Mouse (Mus musculus): ENCODE results near the gene Nudt4. TPM values are rescaled to one million over a fixed set of nuclear protein-coding genes. Genes with fewer than 3 reads are reported as not detected.

Nudt4 gene
- total RNA-seq, 1 experiment: 92.4 TPM

DNA sequence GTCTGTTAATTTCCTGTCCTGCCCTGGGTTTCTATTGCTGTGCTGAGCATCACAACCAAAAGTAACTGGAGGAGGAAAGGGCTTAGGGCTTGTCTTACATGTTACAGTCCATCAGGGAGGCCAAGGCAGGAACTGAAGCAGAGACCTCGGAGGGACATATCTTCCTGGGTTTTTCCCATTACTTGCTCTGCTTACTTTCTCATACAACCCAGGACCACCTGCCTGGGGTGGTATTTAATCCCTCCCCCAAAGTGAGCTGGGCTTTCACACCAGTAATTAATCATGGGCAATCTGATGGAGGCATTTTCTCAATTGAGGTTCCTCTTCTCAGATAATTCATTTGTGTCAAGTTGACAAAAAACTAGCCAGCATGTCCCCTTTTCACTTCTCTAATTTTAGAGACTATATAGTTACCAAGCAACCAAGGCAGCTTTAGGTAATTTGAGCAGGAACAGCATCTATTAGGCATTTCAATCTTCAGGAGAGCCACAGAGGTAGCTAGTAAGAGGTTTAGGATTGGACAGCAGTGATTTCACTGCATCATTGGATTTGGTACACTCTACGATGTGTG is 33.3 kb downstream of the Nudt4 start:
- no peak for TF ChIP-seq ZNF384 (IDR thresholded peaks at IDR 0.05; ENCODE audit: low read depth, low read length)
- no peak for TF ChIP-seq CHD2 (IDR thresholded peaks at IDR 0.05; ENCODE audit: low read depth, low read length)
- no peak for TF ChIP-seq HCFC1 (IDR thresholded peaks at IDR 0.05; ENCODE audit: borderline replicate concordance, insufficient read depth, low read length)
- no peak for TF ChIP-seq ZC3H11A (IDR thresholded peaks at IDR 0.05; ENCODE audit: borderline replicate concordance, low read depth, low read length)
- TF ChIP-seq MAFK (IDR thresholded peaks at IDR 0.05; ENCODE audit: insufficient read depth, low read depth, low read length): no peak
- Histone ChIP-seq H3K4me1 (ENCODE audit: control insufficient read depth in 2 of 2, insufficient read depth in 2 of 2, low read length in 2 of 2, poor library complexity in 1 of 2) (peaks cover 2 to 5% of the 10 kb centered on the region in 2 experiments; a peak in 3 of 4 replicates), H3K4me3 (ENCODE audit: insufficient read depth in 1 of 2, low read depth in 1 of 2, low read length in 2 of 2, poor library complexity in 1 of 2, severe bottlenecking in 1 of 2) (no peak overlapping the region), H3K9ac (ENCODE audit: insufficient read depth, low read depth, low read length, poor library complexity, severe bottlenecking) (no peak overlapping the region), H3K27ac (ENCODE audit: insufficient read depth, low read depth, low read length, poor library complexity, severe bottlenecking) (no peak overlapping the region), H3K36me3 (ENCODE audit: control insufficient read depth, insufficient read depth, low read length, poor library complexity, severe bottlenecking) (no peaks in the 10 kb centered on the region; the same call in 1 of the 2 replicates), H3K9me3 (ENCODE audit: control insufficient read depth, insufficient read depth, low read depth, low read length) (no peaks in the 10 kb centered on the region)
- no peak for DNase-seq (ENCODE audit: low read depth, low spot score)
- in situ Hi-C loops (cut with MboI; ENCODE audit: low sequenced_read_pairs in 2 of 2, unreplicated experiment in 2 of 2): loop anchor here (25.0 kb wide), 2 partner anchors 507 to 557 kb away; no protein-coding TSS in a partner anchor

- in situ Hi-C loops (cut with MboI; ENCODE audit: low sequenced_read_pairs in 2 of 2, unreplicated experiment in 2 of 2): loop anchor here (25.0 kb wide), 2 partner anchors 511 to 561 kb away; no protein-coding TSS in a partner anchor
- no peak overlapping the region for H3K9ac ChIP-seq (ENCODE audit: insufficient read depth, low read depth, low read length, poor library complexity, severe bottlenecking)
- no peak for DNase-seq (ENCODE audit: low read depth, low spot score)
These were observed 37.3 kb downstream of the Nudt4 start for GRCm38 (mm10) chr10:95526495-95527122.

GRCm38 (mm10) chr10:95525871-95526270 is 38.1 kb downstream of the Nudt4 start:
- TF ChIP-seq HCFC1 (IDR thresholded peaks at IDR 0.05; ENCODE audit: borderline replicate concordance, insufficient read depth, low read length): no peak
- no peak for TF ChIP-seq CHD2 (IDR thresholded peaks at IDR 0.05; ENCODE audit: low read depth, low read length)
- no peak for TF ChIP-seq ZNF384 (IDR thresholded peaks at IDR 0.05; ENCODE audit: low read depth, low read length)
- TF ChIP-seq MAFK (IDR thresholded peaks at IDR 0.05; ENCODE audit: insufficient read depth, low read depth, low read length): no peak
- no peak for TF ChIP-seq ZC3H11A (IDR thresholded peaks at IDR 0.05; ENCODE audit: borderline replicate concordance, low read depth, low read length)
- Histone ChIP-seq H3K4me3 (ENCODE audit: insufficient read depth in 1 of 2, low read depth in 1 of 2, low read length in 2 of 2, poor library complexity in 1 of 2, severe bottlenecking in 1 of 2) (no peak overlapping the region), H3K9ac (ENCODE audit: insufficient read depth, low read depth, low read length, poor library complexity, severe bottlenecking) (no peak overlapping the region), H3K27ac (ENCODE audit: insufficient read depth, low read depth, low read length, poor library complexity, severe bottlenecking) (no peak overlapping the region), H3K4me1 (ENCODE audit: control insufficient read depth in 2 of 2, insufficient read depth in 2 of 2, low read length in 2 of 2, poor library complexity in 1 of 2) (peaks cover 2 to 5% of the 10 kb centered on the region in 2 experiments; a peak in 3 of 4 replicates), H3K9me3 (ENCODE audit: control insufficient read depth, insufficient read depth, low read depth, low read length) (no peaks in the 10 kb centered on the region), H3K36me3 (ENCODE audit: control insufficient read depth, insufficient read depth, low read length, poor library complexity, severe bottlenecking) (no peaks in the 10 kb centered on the region; the same call in 1 of the 2 replicates)
- in situ Hi-C loops (cut with MboI; ENCODE audit: low sequenced_read_pairs in 2 of 2, unreplicated experiment in 2 of 2): loop anchor here (25.0 kb wide), 2 partner anchors 511 to 561 kb away; no protein-coding TSS in a partner anchor
- no peak for DNase-seq (ENCODE audit: low read depth, low spot score)

More at GRCm38 (mm10) chr10:95526495-95527122, 37.3 kb downstream of the Nudt4 start:
- Histone ChIP-seq H3K4me1 (ENCODE audit: control insufficient read depth in 2 of 2, insufficient read depth in 2 of 2, low read length in 2 of 2, poor library complexity in 1 of 2) (peaks cover 2 to 5% of the 10 kb centered on the region in 2 experiments; a peak in 3 of 4 replicates), H3K27ac (ENCODE audit: insufficient read depth, low read depth, low read length, poor library complexity, severe bottlenecking) (no peak overlapping the region), H3K36me3 (ENCODE audit: control insufficient read depth, insufficient read depth, low read length, poor library complexity, severe bottlenecking) (no peaks in the 10 kb centered on the region; the same call in 1 of the 2 replicates), H3K9me3 (ENCODE audit: control insufficient read depth, insufficient read depth, low read depth, low read length) (no peaks in the 10 kb centered on the region), H3K4me3 (ENCODE audit: insufficient read depth in 1 of 2, low read depth in 1 of 2, low read length in 2 of 2, poor library complexity in 1 of 2, severe bottlenecking in 1 of 2) (no peak overlapping the region)
- TF ChIP-seq HCFC1 (IDR thresholded peaks at IDR 0.05; ENCODE audit: borderline replicate concordance, insufficient read depth, low read length): no peak
- no peak for TF ChIP-seq ZC3H11A (IDR thresholded peaks at IDR 0.05; ENCODE audit: borderline replicate concordance, low read depth, low read length)
- TF ChIP-seq ZNF384 (IDR thresholded peaks at IDR 0.05; ENCODE audit: low read depth, low read length): no peak
- TF ChIP-seq CHD2 (IDR thresholded peaks at IDR 0.05; ENCODE audit: low read depth, low read length): no peak
- no peak for TF ChIP-seq MAFK (IDR thresholded peaks at IDR 0.05; ENCODE audit: insufficient read depth, low read depth, low read length)

DNA sequence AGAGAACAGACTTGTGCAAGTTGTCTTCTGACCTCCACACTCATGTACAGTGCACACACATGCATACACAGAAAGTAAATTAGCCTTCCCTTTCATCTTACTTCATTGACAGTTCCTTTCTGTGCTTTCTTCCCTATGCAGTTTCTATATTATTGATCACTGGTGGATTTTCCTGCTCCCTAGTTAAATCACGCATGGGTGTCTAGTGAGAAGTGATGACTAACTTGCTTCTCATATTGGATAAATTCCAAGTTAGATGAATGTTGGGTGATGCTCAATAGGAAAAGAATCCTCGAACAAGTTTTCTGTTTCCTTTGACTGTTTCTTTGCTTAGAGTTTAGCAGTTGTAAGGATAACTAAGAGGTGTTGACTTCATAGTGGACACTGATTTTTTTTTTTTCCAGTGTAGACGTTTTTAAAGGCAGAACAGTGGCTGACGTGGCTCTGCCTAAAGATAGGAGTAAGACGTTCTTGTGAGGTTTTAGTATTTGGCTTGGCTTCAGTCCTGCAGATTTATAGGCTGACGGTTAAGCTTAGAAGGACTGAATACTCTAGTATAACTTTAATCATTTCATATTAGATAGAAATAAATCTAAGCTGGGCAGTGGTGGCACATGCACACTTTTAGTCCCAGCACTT is 38.8 kb downstream of the Nudt4 start:
- Histone ChIP-seq H3K9me3 (ENCODE audit: control insufficient read depth, insufficient read depth, low read depth, low read length) (no peaks in the 10 kb centered on the region), H3K27ac (ENCODE audit: insufficient read depth, low read depth, low read length, poor library complexity, severe bottlenecking) (no peak overlapping the region), H3K4me1 (ENCODE audit: control insufficient read depth in 2 of 2, insufficient read depth in 2 of 2, low read length in 2 of 2, poor library complexity in 1 of 2) (peaks cover 2 to 3% of the 10 kb centered on the region in 2 experiments; a peak in 2 of 4 replicates), H3K4me3 (ENCODE audit: insufficient read depth in 1 of 2, low read depth in 1 of 2, low read length in 2 of 2, poor library complexity in 1 of 2, severe bottlenecking in 1 of 2) (no peak overlapping the region), H3K9ac (ENCODE audit: insufficient read depth, low read depth, low read length, poor library complexity, severe bottlenecking) (no peak overlapping the region), H3K36me3 (ENCODE audit: control insufficient read depth, insufficient read depth, low read length, poor library complexity, severe bottlenecking) (no peaks in the 10 kb centered on the region; the same call in 1 of the 2 replicates)
- in situ Hi-C loops (cut with MboI; ENCODE audit: low sequenced_read_pairs in 2 of 2, unreplicated experiment in 2 of 2): loop anchor here (25.0 kb wide), 2 partner anchors 512 to 562 kb away; no protein-coding TSS in a partner anchor
- TF ChIP-seq MAFK (IDR thresholded peaks at IDR 0.05; ENCODE audit: insufficient read depth, low read depth, low read length) (no peak), ZNF384 (IDR thresholded peaks at IDR 0.05; ENCODE audit: low read depth, low read length) (no peak), ZC3H11A (IDR thresholded peaks at IDR 0.05; ENCODE audit: borderline replicate concordance, low read depth, low read length) (no peak), HCFC1 (IDR thresholded peaks at IDR 0.05; ENCODE audit: borderline replicate concordance, insufficient read depth, low read length) (no peak), CHD2 (IDR thresholded peaks at IDR 0.05; ENCODE audit: low read depth, low read length) (no peak)
- DNase-seq (ENCODE audit: low read depth, low spot score): no peak
